23 mouse cellular contexts compared by ENCODE assay signal in genomic region chr2:39482608-39483007, GRCm38 (mm10).
A peak's percentile ranks its signal among the peaks of the same experiment; 100 is the strongest.
DNase-seq lines count a peak whose midpoint lies in the region; ATAC-seq lines count a peak whose summit lies in the region.
"Had no signal": no experiment of that assay in that cellular context is flagged by ENCODE, and none has a peak within 500 bp of the region (broad histone marks: within the 10 kb centered on the region; RNA-seq: fewer than 3 reads in every experiment).

No protein-coding gene starts in this region.

- no peak overlapping the region for H3K27ac ChIP-seq in hindbrain, embryonic 16.5 days (ENCODE audit: low read depth, low read length)
- no peak overlapping the region for H3K27ac ChIP-seq in hindbrain, embryonic 10.5 days
- no peak overlapping the region for H3K27ac ChIP-seq in midbrain, embryonic 16.5 days (ENCODE audit: low read length)
- H3K27ac ChIP-seq in liver, embryonic 12.5 days, result no peak overlapping the region
- H3K27ac ChIP-seq: embryonic facial prominence, embryonic 15.5 days; heart, embryonic 10.5 days; intestine, embryonic 15.5 days; limb, embryonic 10.5 days; neural tube, embryonic 13.5 days had no signal

- H3K4me3 ChIP-seq in hindbrain, embryonic 16.5 days (ENCODE audit: low read length), result no peak overlapping the region
- no peak overlapping the region for H3K4me3 ChIP-seq in hindbrain, embryonic 10.5 days
- no peak overlapping the region for H3K4me3 ChIP-seq in midbrain, embryonic 16.5 days (ENCODE audit: low read depth, low read length)
- no peak overlapping the region for H3K4me3 ChIP-seq in liver, embryonic 12.5 days
- H3K4me3 ChIP-seq: embryonic facial prominence, embryonic 15.5 days; heart, embryonic 10.5 days; intestine, embryonic 15.5 days; limb, embryonic 10.5 days; neural tube, embryonic 13.5 days had no signal

- no peak overlapping the region for H3K4me2 ChIP-seq in hindbrain, embryonic 16.5 days (ENCODE audit: low read length)
- no peak overlapping the region for H3K4me2 ChIP-seq in midbrain, embryonic 16.5 days (ENCODE audit: low read length)
- H3K4me2 ChIP-seq in liver, embryonic 12.5 days, result no peak overlapping the region
- H3K4me2 ChIP-seq: embryonic facial prominence, embryonic 15.5 days; intestine, embryonic 15.5 days; neural tube, embryonic 13.5 days had no signal

- no peaks in the 10 kb centered on the region for H3K27me3 ChIP-seq in hindbrain, embryonic 16.5 days (replicated peaks; ENCODE audit: control insufficient read depth, insufficient read depth, low read length)
- no peaks in the 10 kb centered on the region for H3K27me3 ChIP-seq in hindbrain, embryonic 10.5 days (ENCODE audit: insufficient read depth, poor library complexity, severe bottlenecking)
- H3K27me3 ChIP-seq in midbrain, embryonic 16.5 days (ENCODE audit: control insufficient read depth, insufficient read depth, low read depth, low read length), result no peaks in the 10 kb centered on the region
- no peaks in the 10 kb centered on the region for H3K27me3 ChIP-seq in liver, embryonic 12.5 days (replicated peaks)
- H3K27me3 ChIP-seq: embryonic facial prominence, embryonic 15.5 days; intestine, embryonic 15.5 days; neural tube, embryonic 13.5 days had no signal

- ATAC-seq in hindbrain, embryonic 16.5 days, result 0 out of 2 replicates have a peak, but pooled peaks have one; percentile 68
- peak; percentile 87 for ATAC-seq in midbrain, embryonic 16.5 days
- ATAC-seq in liver, embryonic 12.5 days, result no peak
- ATAC-seq: CD4-positive, CD25-positive, alpha-beta regulatory T cell, adult 4 months; intestine, embryonic 15.5 days had no signal

- peak; percentile 14 for DNase-seq in embryo, embryonic 10 days (ENCODE audit: low spot score)
- DNase-seq in embryo, embryonic 9.5 days (ENCODE audit: extremely low spot score), result no peak
- DNase-seq in hindbrain, embryonic 10.5 days (ENCODE audit: low spot score), result no peak
- peak; percentile 4 for DNase-seq in embryo, embryonic 11 days
- DNase-seq in frontal cortex, adult 2 months (ENCODE audit: extremely low spot score in 1 of 2, low spot score in 1 of 2), result no peak
- DNase-seq: adrenal gland, postnatal 14 days; cerebellum, adult 9-11 months; heart, postnatal 4 days; kidney, adult 8-10 months; kidney, postnatal 10 days; liver; lung, postnatal 10 days; thymus, adult 18-20 months; thymus, postnatal 36 days had no signal

- no peaks in the 10 kb centered on the region for H3K9me3 ChIP-seq in hindbrain, embryonic 16.5 days (ENCODE audit: control insufficient read depth, low read length)
- no peaks in the 10 kb centered on the region for H3K9me3 ChIP-seq in hindbrain, embryonic 10.5 days
- 0 out of 2 replicates have a peak, but pooled peaks cover 3% of the 10 kb centered on the region for H3K9me3 ChIP-seq in midbrain, embryonic 16.5 days (replicated peaks; ENCODE audit: control insufficient read depth, low read length, poor library complexity, severe bottlenecking)
- H3K9me3 ChIP-seq in liver, embryonic 12.5 days (replicated peaks), result no peaks in the 10 kb centered on the region
- H3K9me3 ChIP-seq: embryonic facial prominence, embryonic 15.5 days; heart, embryonic 10.5 days; intestine, embryonic 15.5 days; limb, embryonic 10.5 days; neural tube, embryonic 13.5 days had no signal

- no peak overlapping the region for H3K9ac ChIP-seq in hindbrain, embryonic 16.5 days (ENCODE audit: low read depth, low read length)
- H3K9ac ChIP-seq in midbrain, embryonic 16.5 days (ENCODE audit: low read depth, low read length), result no peak overlapping the region
- H3K9ac ChIP-seq in liver, embryonic 12.5 days, result no peak overlapping the region
- H3K9ac ChIP-seq: embryonic facial prominence, embryonic 15.5 days; intestine, embryonic 15.5 days; neural tube, embryonic 13.5 days had no signal

- no peaks in the 10 kb centered on the region for H3K4me1 ChIP-seq in hindbrain, embryonic 16.5 days (ENCODE audit: control insufficient read depth, insufficient read depth, low read depth, low read length)
- H3K4me1 ChIP-seq in hindbrain, embryonic 10.5 days (replicated peaks), result peaks cover 2% of the 10 kb centered on the region; the same call in 1 of the 2 replicates
- peaks cover 9% of the 10 kb centered on the region; the same call in 1 of the 2 replicates for H3K4me1 ChIP-seq in midbrain, embryonic 16.5 days (ENCODE audit: control insufficient read depth, insufficient read depth, low read length)
- no peaks in the 10 kb centered on the region for H3K4me1 ChIP-seq in liver, embryonic 12.5 days
- H3K4me1 ChIP-seq: embryonic facial prominence, embryonic 15.5 days; heart, embryonic 10.5 days; intestine, embryonic 15.5 days; limb, embryonic 10.5 days; neural tube, embryonic 13.5 days had no signal

- H3K36me3 ChIP-seq in hindbrain, embryonic 16.5 days (ENCODE audit: control insufficient read depth, insufficient read depth, low read length), result no peaks in the 10 kb centered on the region
- no peaks in the 10 kb centered on the region for H3K36me3 ChIP-seq in hindbrain, embryonic 10.5 days
- H3K36me3 ChIP-seq in midbrain, embryonic 16.5 days (ENCODE audit: control insufficient read depth, insufficient read depth, low read length), result no peaks in the 10 kb centered on the region
- no peaks in the 10 kb centered on the region for H3K36me3 ChIP-seq in liver, embryonic 12.5 days
- H3K36me3 ChIP-seq: embryonic facial prominence, embryonic 15.5 days; heart, embryonic 10.5 days; intestine, embryonic 15.5 days; limb, embryonic 10.5 days; neural tube, embryonic 13.5 days had no signal

- 36% methylated on average over 2 of the region's 2 CpGs for WGBS in hindbrain, embryonic 16.5 days
- WGBS in hindbrain, embryonic 10.5 days, result 57% methylated on average over 2 of the region's 2 CpGs
- 21% methylated on average over 2 of the region's 2 CpGs for WGBS in midbrain, embryonic 16.5 days
- WGBS in liver, embryonic 12.5 days (ENCODE audit: insufficient replicate concordance), result 48% methylated on average over 2 of the region's 2 CpGs

Comparison
In these comparisons a context has a peak if more than half of its experiments do, and no peak if none do; other contexts are left out.
1. DNase-seq: peak in embryo, embryonic 10 days (single experiment) and embryo, embryonic 11 days (single experiment); none in embryo, embryonic 9.5 days (single experiment), hindbrain, embryonic 10.5 days (single experiment) and frontal cortex, adult 2 months (0 of 2).